ENCODE assay signal across 10 mouse cellular contexts in the genomic region with DNA sequence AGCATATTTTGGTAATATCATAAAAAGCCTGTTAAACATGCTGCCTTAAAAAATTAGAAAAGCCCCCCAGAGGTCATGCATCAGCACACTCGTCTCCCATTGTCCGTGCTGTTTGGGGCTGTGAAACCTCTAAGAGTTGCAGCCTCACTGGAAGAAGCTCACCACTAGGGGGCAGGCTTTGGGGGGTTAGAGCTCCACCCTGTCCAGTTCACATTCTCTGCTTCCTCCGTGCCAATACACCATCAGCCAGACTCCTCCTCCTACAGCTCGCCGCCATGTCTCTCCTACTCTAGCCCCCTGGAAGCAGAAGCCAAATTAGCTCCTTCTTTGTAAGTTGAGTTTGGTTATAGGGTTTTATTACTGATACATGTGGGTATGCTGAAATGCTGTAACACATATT. TPM values are rescaled to one million over a fixed set of nuclear protein-coding genes. Genes with fewer than 3 reads are reported as not detected.
DNase-seq lines count a peak whose midpoint lies in the region; ATAC-seq and TF ChIP-seq lines count a peak whose summit lies in the region.
"Had no signal": no experiment of that assay in that cellular context is flagged by ENCODE, and none has a peak within 500 bp of the region (broad histone marks: within the 10 kb centered on the region; RNA-seq: fewer than 3 reads in every experiment).

No protein-coding gene starts in this region.

- DNase-seq in left cerebral cortex, postnatal 4 days: peak; percentile 69
- no peak for DNase-seq in left cerebral cortex, adult 9 months (ENCODE audit: low spot score in 2 of 2)
- peak; percentile 29 for DNase-seq in NIH3T3 (ENCODE audit: low read depth)
- DNase-seq in cerebellum, postnatal 25 days: peak; percentile 30 to 69
- peak; percentile 51 to 69 for DNase-seq in heart, postnatal 14 days
- peak; percentile 61 for DNase-seq in lung, postnatal 0 days (ENCODE audit: low spot score)
- DNase-seq in spleen, adult 18-20 months: peak; percentile 25 to 65
- no peak for DNase-seq in left cerebral cortex, postnatal 25 days (ENCODE audit: low spot score in 2 of 2)

- no peaks in the 10 kb centered on the region for H3K9me3 ChIP-seq in lung, postnatal 0 days (ENCODE audit: low read length)
- H3K9me3 ChIP-seq: stomach, embryonic 15.5 days had no signal

- H3K27ac ChIP-seq in lung, postnatal 0 days (ENCODE audit: low read length): no peak overlapping the region
- H3K27ac ChIP-seq: stomach, embryonic 15.5 days had no signal

- ATAC-seq in lung, postnatal 0 days: peak; percentile 43; the same call in 1 of the 2 replicates

- no peaks in the 10 kb centered on the region for H3K36me3 ChIP-seq in lung, postnatal 0 days (ENCODE audit: insufficient read depth, low read length)
- H3K36me3 ChIP-seq: stomach, embryonic 15.5 days had no signal

- no peak overlapping the region for H3K9ac ChIP-seq in lung, postnatal 0 days (replicated peaks; ENCODE audit: low read depth)
- H3K9ac ChIP-seq: stomach, embryonic 15.5 days had no signal

- peak; percentile 68 for TF ChIP-seq CTCF in lung, postnatal 0 days (IDR thresholded peaks at IDR 0.05)

- 48% methylated on average over 5 of the region's 5 CpGs for WGBS in lung, postnatal 0 days

- no peaks in the 10 kb centered on the region for H3K27me3 ChIP-seq in lung, postnatal 0 days (replicated peaks; ENCODE audit: insufficient read depth, low read length)
- H3K27me3 ChIP-seq: stomach, embryonic 15.5 days had no signal

- no peak overlapping the region for H3K4me3 ChIP-seq in lung, postnatal 0 days (ENCODE audit: low read depth, low read length)
- H3K4me3 ChIP-seq: stomach, embryonic 15.5 days had no signal

- no peak overlapping the region for H3K4me2 ChIP-seq in lung, postnatal 0 days (replicated peaks; ENCODE audit: low read depth, low read length)
- H3K4me2 ChIP-seq: stomach, embryonic 15.5 days had no signal

- intact Hi-C loops in left cerebral cortex, postnatal 4 days (cut with DNase I): no loop called here
- intact Hi-C loops in heart, postnatal 14 days (cut with DNase I): no loop called here
- intact Hi-C loops in left cerebral cortex, postnatal 25 days (cut with DNase I): no loop called here

- TF ChIP-seq EP300 in lung, postnatal 0 days (IDR thresholded peaks at IDR 0.05): no peak

- no peaks in the 10 kb centered on the region for H3K4me1 ChIP-seq in lung, postnatal 0 days (ENCODE audit: insufficient read depth, low read depth, low read length)
- H3K4me1 ChIP-seq: stomach, embryonic 15.5 days had no signal

RNA-seq across cellular contexts. Expression of a gene that starts 14.3 kb away (rescaled TPM):
- 10 to 100 TPM; 30.6 to 34.7 TPM for total RNA-seq in left cerebral cortex, postnatal 4 days (2021)
- total RNA-seq in heart, postnatal 14 days (2021): 10 to 100 TPM; 14.7 to 18.5 TPM
- polyA plus RNA-seq in lung, postnatal 0 days (2015; fragmentation: Nextera tagmentation; extraction: Ambion mirVana): 26.5 and 38.0 TPM in 2 replicates
- total RNA-seq in left cerebral cortex, postnatal 25 days (2021): 10 to 100 TPM; 19.6 to 22.6 TPM

RNA-seq across cellular contexts. Expression of a gene that starts 28.5 kb away (rescaled TPM):
- total RNA-seq in left cerebral cortex, postnatal 4 days (2021): 1 to 10 TPM; 3.0 to 4.7 TPM
- total RNA-seq in heart, postnatal 14 days (2021): under 1 TPM; 0.17 to 0.79 TPM
- 11.9 and 14.5 TPM in 2 replicates for polyA plus RNA-seq in lung, postnatal 0 days (2015; fragmentation: Nextera tagmentation; extraction: Ambion mirVana)
- 1 to 10 TPM; 2.1 to 2.5 TPM for total RNA-seq in left cerebral cortex, postnatal 25 days (2021)

RNA-seq across cellular contexts. Expression of a gene that starts 54.5 kb away (rescaled TPM):
- under 1 TPM in 1 of 2 experiments, not detected in 1; 0.38 TPM for total RNA-seq in left cerebral cortex, postnatal 4 days (2021)
- total RNA-seq in heart, postnatal 14 days (2021): not detected
- polyA plus RNA-seq in lung, postnatal 0 days (2015; fragmentation: Nextera tagmentation; extraction: Ambion mirVana): not detected in 2 replicates
- not detected for total RNA-seq in left cerebral cortex, postnatal 25 days (2021)
- polyA plus RNA-seq: heart, embryonic 14.5 days; stomach, embryonic 15.5 days had no signal

Comparison
In these comparisons a context has a peak if more than half of its experiments do, and no peak if none do; other contexts are left out.
1. DNase-seq: peak in left cerebral cortex, postnatal 4 days (single experiment), NIH3T3 (single experiment), cerebellum, postnatal 25 days (2 of 2), heart, postnatal 14 days (2 of 2), lung, postnatal 0 days (single experiment) and spleen, adult 18-20 months (2 of 2); none in left cerebral cortex, adult 9 months (0 of 2) and left cerebral cortex, postnatal 25 days (0 of 2).